Mouse (Mus musculus): ENCODE data around the gene Pfn4.
"Not testable (repeated sequence)": the region's sequence is repeated elsewhere in the genome, so short reads cannot be mapped to it uniquely, and the experiment has no call there.

Gene Pfn4

GRCm38 (mm10) chr12:4784466-4784865 lies 15.6 kb downstream of the Pfn4 start:
- no peak for DNase-seq (ENCODE audit: inconsistent ontology term)

DNA sequence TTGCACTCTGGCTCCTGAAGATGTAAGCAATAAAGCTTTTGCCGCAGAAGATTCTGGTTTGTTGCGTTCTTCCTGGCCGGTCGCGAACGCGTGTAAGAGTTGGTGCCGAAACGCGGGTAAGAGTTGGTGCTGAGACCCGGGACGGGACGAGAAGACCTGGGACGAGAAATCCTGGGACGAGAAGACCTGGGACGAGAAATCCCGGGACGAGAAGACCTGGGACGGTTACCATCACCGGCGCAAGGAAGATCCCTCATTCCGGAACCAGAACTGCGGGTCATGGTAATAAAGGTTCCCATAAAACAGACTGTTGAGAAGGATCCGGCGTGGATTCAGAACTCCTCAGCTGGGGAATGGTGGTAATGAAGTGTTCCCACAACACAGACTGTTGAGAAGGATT lies 19.3 kb downstream of the Pfn4 start:
- not testable (repeated sequence) for DNase-seq (ENCODE audit: inconsistent ontology term)

DNA sequence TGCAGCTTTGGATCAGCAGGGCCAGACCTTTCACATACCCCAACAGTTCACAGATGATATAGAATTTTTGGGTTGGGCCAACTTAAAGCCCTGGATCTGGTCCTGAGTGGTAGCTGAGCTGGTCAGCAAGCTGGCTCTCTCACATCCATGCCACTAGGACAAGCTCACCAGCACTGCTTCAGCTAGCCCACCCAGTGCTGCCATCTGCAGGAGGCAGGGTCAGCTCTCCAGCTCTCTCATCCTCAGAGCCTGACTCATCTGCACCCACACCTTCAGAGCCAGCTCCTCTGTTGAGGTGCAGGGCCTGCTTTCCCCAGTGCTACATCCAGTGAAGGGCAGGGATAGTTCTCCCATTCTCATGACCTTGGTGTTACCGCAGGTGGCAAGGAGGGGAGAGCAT lies 24.9 kb downstream of the Pfn4 start:
- no peak for DNase-seq (ENCODE audit: inconsistent ontology term)

DNA sequence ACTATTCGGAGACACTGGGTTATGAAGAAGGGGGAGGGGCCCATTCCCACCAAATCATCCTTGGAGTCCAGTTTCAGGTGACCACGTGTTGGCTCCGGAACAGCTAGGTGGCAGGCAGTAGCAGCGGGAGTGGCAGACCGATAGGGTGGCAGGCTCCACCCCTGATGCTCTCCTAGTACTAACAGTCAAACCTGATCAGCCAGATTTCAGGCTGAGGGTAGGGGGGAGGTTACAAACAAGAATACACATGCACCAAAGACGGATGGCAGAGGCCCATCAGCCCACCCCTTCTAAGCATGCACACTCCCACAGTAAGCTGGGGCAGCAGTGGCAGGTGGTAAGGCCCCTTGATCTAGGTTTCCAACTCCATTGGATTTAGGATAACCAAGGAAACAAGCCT lies 28.6 kb downstream of the Pfn4 start:
- not testable (repeated sequence) for DNase-seq (ENCODE audit: inconsistent ontology term)

DNA sequence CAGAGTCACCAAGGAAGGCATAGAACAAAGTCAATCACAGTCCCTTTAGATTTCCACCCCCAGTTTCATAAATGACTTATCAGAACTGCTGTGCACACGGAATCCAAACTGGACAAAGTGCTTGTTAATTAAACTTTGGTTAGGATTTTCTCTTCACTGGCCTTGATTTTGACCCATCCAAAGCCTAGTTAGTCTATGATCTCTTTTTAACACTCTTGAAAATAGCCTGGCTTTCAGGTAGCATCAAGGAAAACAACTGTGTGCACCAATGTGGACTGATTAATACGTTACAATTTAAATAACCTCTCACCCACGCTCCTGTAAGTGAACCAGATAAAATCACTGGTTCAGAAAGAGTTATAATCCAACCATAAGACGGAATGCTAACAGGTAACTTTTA lies 42.2 kb downstream of the Pfn4 start:
- no peak for DNase-seq (ENCODE audit: inconsistent ontology term)

GRCm38 (mm10) chr12:4811705-4812104 lies 42.9 kb downstream of the Pfn4 start:
- no peak for DNase-seq (ENCODE audit: inconsistent ontology term)

- DNase-seq (ENCODE audit: inconsistent ontology term): no peak
Observed at GRCm38 (mm10) chr12:4813636-4814035, 44.8 kb downstream of the Pfn4 start.

DNA sequence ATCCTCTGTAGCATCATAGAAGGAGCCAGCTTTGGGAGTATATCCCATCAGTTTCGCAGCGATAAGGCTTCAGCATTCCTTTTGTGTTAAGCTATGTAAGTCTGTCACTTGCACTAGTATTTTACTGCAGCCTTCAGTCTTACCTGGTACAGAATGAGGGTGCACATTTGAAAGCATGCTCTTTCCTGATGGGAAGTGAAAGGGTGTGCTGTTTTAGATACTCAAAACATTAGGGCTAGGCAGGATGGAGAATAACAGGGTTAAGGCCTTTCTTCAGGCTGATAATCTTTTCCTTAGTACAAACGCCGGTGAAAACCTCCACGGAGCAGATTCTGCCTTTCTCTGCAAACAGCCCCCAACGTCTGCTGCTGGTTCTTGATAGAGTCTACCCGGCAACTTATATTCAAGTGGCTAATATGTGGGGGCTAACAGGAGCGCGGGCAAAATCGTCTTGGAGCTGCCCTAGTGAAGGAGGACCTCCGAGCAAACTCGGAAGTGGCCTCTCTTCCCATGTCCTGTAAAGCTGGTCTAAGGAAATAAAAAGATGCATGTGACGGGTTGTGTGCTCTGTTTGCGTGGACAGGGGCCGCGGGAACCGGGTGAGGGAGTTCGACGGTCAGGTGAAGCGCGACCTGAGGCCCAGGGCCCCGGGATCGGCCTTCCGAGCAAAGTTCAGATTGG lies 48.0 kb downstream of the Pfn4 start:
- no peak for DNase-seq (ENCODE audit: inconsistent ontology term)

GRCm38 (mm10) chr12:4817361-4818101 lies 48.7 kb downstream of the Pfn4 start, which contains the start of gene Sf3b6:
TSS of gene Sf3b6 (plus strand) at chr12:4817544.
- peak; percentile 99 for DNase-seq (ENCODE audit: inconsistent ontology term)

- no peak for DNase-seq (ENCODE audit: inconsistent ontology term)
Observed at GRCm38 (mm10) chr12:4827256-4827655, 58.4 kb downstream of the Pfn4 start.

Measured in Muller cell, postnatal 12 days (primary cell).